Mouse (Mus musculus) midbrain, embryonic 16.5 days (tissue): ENCODE data around the gene Abhd6. TPM values are rescaled to one million over a fixed set of nuclear protein-coding genes. Genes with fewer than 3 reads are reported as not detected.

Source experiments
- ATAC-seq: fragments of 200-750 bp; cut with Nextera tagmentation; 2 replicates; pipeline ENCODE4 v1.8.0; 2017; ENCODE audit warnings: moderate TSS enrichment
- H3K27ac ChIP-seq: fragments of 300-500 bp; sonication (generic); 2 replicates; pipeline ENCODE4 v1.5.1; 2014; ENCODE audit warnings: mild to moderate bottlenecking, low read length, mixed read lengths
- H3K27me3 ChIP-seq: fragments of 300-500 bp; sonication (generic); 2 replicates; pipeline ENCODE4 v1.6.1; 2014; ENCODE audit warnings: low read depth, low read length, mixed read lengths; ENCODE audit not compliant: control insufficient read depth, insufficient read depth
- H3K36me3 ChIP-seq: fragments of 300-500 bp; sonication (generic); 2 replicates; pipeline ENCODE4 v1.6.1; 2014; ENCODE audit warnings: mild to moderate bottlenecking, low read length, moderate library complexity, mixed read lengths; ENCODE audit not compliant: control insufficient read depth, insufficient read depth
- H3K4me1 ChIP-seq: fragments of 300-500 bp; sonication (generic); 2 replicates; pipeline ENCODE4 v1.6.1; 2014; ENCODE audit warnings: mild to moderate bottlenecking, low read length, mixed read lengths; ENCODE audit not compliant: control insufficient read depth, insufficient read depth
- H3K4me2 ChIP-seq: fragments of 300-500 bp; sonication (generic); 2 replicates; pipeline ENCODE4 v1.6.1; 2014; ENCODE audit warnings: mild to moderate bottlenecking, low read length, mixed read lengths
- H3K4me3 ChIP-seq: fragments of 300-500 bp; sonication (generic); 2 replicates; pipeline ENCODE4 v1.5.1; 2014; ENCODE audit warnings: low read depth, mild to moderate bottlenecking, low read length, moderate library complexity, mixed read lengths
- H3K9ac ChIP-seq: fragments of 300-500 bp; sonication (generic); 2 replicates; pipeline ENCODE4 v1.6.1; 2014; ENCODE audit warnings: low read depth, low read length, mixed read lengths
- H3K9me3 ChIP-seq: fragments of 300-500 bp; sonication (generic); replicated peaks from 2 replicates; pipeline ENCODE4 v1.6.1; 2014; ENCODE audit warnings: mild to moderate bottlenecking, low read length, mixed read lengths; ENCODE audit not compliant: control insufficient read depth, poor library complexity, severe bottlenecking
- WGBS: fragments of 180-500 bp; shearing (Covaris S2); extraction: QIAGEN DNeasy Blood & Tissue Kit; methylation state at CpG from one replicate; pipeline ENCODE4 v1.1.7; 2014; 5-methylcytosine and 5-hydroxymethylcytosine counted together
- polyA plus RNA-seq: library from polyadenylated mRNA; unstranded; fragments of >200 nt; fragmentation: Nextera tagmentation; extraction: Ambion mirVana; gene quantifications from 2 replicates; pipeline ENCODE4 v1.2.1, GENCODE M21; 2015

Abhd6 gene
- 42.8 and 42.9 TPM in 2 replicates for polyA plus RNA-seq

DNA sequence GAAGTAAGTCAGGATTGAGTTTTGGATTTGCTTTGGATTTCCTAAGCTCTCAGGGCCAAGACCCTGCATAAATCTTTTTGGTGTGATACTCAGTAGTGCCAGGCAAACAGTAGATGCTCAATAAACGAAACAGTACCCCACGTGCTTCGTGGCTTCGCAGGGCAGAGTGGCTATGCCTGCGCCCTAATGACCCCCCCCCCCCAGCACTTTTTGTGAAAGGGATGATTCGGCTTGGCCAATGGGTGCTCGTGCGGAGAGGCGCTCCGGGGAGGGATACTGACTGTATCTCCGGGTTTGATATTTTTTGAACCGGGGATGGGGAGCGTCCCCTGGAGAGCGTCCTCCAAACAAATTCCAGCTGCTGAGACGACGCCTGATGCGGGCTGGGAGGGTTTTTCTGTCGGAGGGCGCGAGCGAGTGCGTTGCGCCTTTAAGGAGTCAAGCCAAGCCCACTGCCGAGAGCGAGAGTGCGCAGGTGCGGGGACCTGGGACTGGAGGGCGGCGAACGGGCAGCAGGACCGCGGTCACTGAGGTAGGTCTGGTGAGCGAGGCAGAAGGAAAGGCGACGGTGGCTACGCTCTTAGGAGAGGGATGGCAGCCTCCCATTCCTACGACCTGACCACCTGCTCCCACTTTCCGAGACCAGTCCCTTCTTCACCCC is at the start of gene Abhd6:
Abhd6 (plus strand) TSS at position 471 of the 661 bp plus-strand sequence.
- peak within 1 kb of the TSS; percentile 55 for H3K9ac ChIP-seq
- H3K27ac ChIP-seq = peak within 1 kb of the TSS; percentile 70
- H3K4me1 ChIP-seq = peaks cover 17% of the 10 kb centered on the region
- H3K4me2 ChIP-seq = peak within 1 kb of the TSS; percentile 76
- WGBS = under 1% methylated on average over 38 of the region's 38 CpGs
- peak; percentile 94 for ATAC-seq
- no peaks in the 10 kb centered on the region for H3K36me3 ChIP-seq
- no peaks in the 10 kb centered on the region for H3K9me3 ChIP-seq
- peak within 1 kb of the TSS; percentile 61 for H3K4me3 ChIP-seq
- peaks cover 9% of the 10 kb centered on the region for H3K27me3 ChIP-seq

DNA sequence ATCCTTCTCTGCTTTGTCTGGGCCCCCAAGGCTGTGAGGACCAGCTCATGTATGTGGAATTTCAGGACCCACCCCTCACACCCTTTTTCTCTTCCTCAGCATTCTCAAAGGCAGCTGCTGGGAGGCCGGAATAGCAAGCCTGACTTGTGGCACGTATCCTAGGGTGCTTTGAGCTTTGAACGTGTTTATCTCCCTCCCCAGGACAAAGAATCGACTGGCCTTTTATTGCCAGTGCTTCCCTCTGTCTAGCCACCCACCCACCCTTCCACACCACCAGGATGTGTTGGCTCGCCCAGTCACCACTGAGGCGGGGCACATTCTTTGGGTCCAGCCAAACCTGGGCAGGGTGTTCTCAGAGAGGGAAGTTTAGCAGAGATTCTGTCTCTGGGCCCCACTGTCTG is 48.6 kb upstream of the Abhd6 start:
- peak overlapping the region; percentile 28; the same call in 1 of the 2 replicates for H3K27ac ChIP-seq
- H3K4me2 ChIP-seq = no peak overlapping the region
- WGBS = 40% methylated on average over 6 of the region's 6 CpGs
- no peaks in the 10 kb centered on the region for H3K4me1 ChIP-seq
- H3K9ac ChIP-seq = no peak overlapping the region
- H3K4me3 ChIP-seq = no peak overlapping the region
- no peaks in the 10 kb centered on the region for H3K9me3 ChIP-seq
- H3K27me3 ChIP-seq = no peaks in the 10 kb centered on the region
- ATAC-seq = no peak
- H3K36me3 ChIP-seq = peaks cover 15% of the 10 kb centered on the region

DNA sequence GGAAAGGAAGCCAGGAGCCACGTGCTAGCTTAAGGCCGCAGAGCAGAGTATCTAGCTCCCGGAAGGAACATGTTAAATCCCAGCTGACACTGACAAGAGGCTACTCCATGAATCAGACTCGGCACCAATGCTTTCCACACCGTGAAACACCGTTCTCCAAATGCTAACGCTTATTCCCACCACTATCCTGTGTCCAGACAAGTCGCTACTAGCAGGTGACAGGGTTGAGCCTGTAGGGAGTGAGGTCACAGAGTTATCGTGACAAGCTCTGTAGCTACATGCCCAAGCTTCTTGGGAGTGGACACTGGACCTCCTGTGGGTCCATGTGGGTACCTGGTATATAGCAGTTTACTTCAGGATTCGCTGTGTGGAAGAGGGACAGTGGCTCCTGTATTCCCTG is 46.3 kb upstream of the Abhd6 start:
- Histone ChIP-seq H3K27ac (no peak overlapping the region), H3K36me3 (peaks cover 2% of the 10 kb centered on the region; the same call in 1 of the 2 replicates), H3K9ac (no peak overlapping the region), H3K27me3 (no peaks in the 10 kb centered on the region), H3K4me1 (no peaks in the 10 kb centered on the region), H3K4me3 (no peak overlapping the region), H3K9me3 (no peaks in the 10 kb centered on the region), H3K4me2 (no peak overlapping the region)
- 86% methylated on average over 10 of the region's 10 CpGs for WGBS
- ATAC-seq = no peak

DNA sequence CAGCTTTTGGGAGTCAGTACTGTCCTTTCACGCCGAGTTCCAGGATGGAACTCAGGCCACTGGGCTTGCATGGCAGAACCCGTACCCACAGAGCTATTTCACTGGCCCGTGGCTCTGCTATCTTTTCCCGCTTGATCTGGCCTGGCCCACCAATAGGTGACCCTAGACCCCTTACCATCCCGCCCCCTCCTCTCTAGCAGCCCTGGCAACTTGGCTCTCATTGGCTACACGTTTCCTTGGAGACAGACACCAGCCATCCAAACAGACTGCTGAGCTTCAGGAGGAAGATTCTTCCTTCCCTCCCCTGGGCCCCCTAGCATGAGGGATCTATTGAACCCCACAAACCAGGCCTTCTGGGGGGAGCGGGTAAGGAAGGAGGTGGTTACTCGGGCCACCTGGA is 45.7 kb upstream of the Abhd6 start, which contains the start of gene Gm45521:
Gm45521 (plus strand) TSS at position 240 of the 400 bp plus-strand sequence.
- peak; percentile 52; the same call in 1 of the 2 replicates for ATAC-seq
- no peak within 1 kb of the TSS for H3K27ac ChIP-seq
- no peaks in the 10 kb centered on the region for H3K4me1 ChIP-seq
- H3K4me3 ChIP-seq = no peak within 1 kb of the TSS
- H3K36me3 ChIP-seq = no peaks in the 10 kb centered on the region; the same call in 1 of the 2 replicates
- no peaks in the 10 kb centered on the region for H3K9me3 ChIP-seq
- no peak within 1 kb of the TSS for H3K9ac ChIP-seq
- 46% methylated on average over 9 of the region's 9 CpGs for WGBS
- no peaks in the 10 kb centered on the region for H3K27me3 ChIP-seq
- no peak within 1 kb of the TSS for H3K4me2 ChIP-seq

DNA sequence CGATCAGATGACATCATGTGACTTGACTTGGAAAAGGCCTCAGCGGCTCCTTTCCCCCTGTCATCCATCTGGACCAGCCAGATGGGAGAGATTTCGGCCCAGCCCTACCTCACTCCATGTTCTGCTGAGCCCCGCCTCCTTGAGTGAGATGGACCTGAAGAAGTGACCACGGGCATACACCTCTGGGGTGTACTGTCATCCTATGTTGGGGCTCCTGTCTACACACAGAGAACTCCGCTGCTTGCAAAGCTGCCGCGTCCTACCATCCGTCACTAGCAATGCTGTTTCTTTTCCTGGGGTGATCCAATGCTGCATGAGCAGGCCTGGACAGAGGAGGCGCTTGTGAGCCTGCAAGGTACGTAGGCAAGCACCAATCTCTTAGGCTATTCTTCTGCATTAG is 42.1 kb upstream of the Abhd6 start:
- Histone ChIP-seq H3K9me3 (no peaks in the 10 kb centered on the region), H3K36me3 (no peaks in the 10 kb centered on the region), H3K9ac (no peak overlapping the region), H3K4me1 (no peaks in the 10 kb centered on the region), H3K4me3 (no peak overlapping the region), H3K27me3 (no peaks in the 10 kb centered on the region), H3K4me2 (no peak overlapping the region), H3K27ac (no peak overlapping the region)
- 0 out of 2 replicates have a peak, but pooled peaks have one; percentile 30 for ATAC-seq
- WGBS = 48% methylated on average over 11 of the region's 11 CpGs

- Histone ChIP-seq H3K4me3 (no peak overlapping the region), H3K27me3 (no peaks in the 10 kb centered on the region), H3K36me3 (no peaks in the 10 kb centered on the region), H3K4me1 (no peaks in the 10 kb centered on the region), H3K27ac (no peak overlapping the region), H3K9ac (no peak overlapping the region), H3K4me2 (no peak overlapping the region), H3K9me3 (no peaks in the 10 kb centered on the region)
- WGBS = 48% methylated on average over 5 of the region's 5 CpGs
- ATAC-seq = no peak
These were observed 41.0 kb upstream of the Abhd6 start for GRCm38 (mm10) chr14:7961714-7962113.

DNA sequence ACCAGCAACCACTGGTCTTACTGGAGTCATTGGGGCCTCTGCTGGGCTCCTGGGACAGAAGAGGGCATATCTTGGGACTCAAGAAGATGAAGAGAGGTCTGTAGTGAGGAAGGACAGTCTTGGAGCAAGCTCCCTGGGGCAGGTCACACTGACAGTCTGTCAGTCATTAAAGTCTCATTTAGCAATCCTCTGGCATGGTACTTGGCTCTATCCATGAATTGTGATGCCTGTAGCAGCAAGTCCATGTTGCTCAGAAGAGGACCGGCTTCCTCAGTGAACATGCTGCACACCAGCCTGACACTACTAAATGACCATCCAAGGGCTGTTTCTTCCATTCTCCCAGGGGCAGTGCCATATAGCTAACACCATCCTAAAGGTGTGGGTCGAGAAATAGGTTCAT is 40.1 kb upstream of the Abhd6 start:
- ATAC-seq = no peak
- no peaks in the 10 kb centered on the region for H3K36me3 ChIP-seq
- H3K4me3 ChIP-seq = no peak overlapping the region
- WGBS = 82% methylated on average over 2 of the region's 2 CpGs
- no peaks in the 10 kb centered on the region for H3K9me3 ChIP-seq
- H3K4me2 ChIP-seq = no peak overlapping the region
- H3K4me1 ChIP-seq = no peaks in the 10 kb centered on the region
- no peaks in the 10 kb centered on the region for H3K27me3 ChIP-seq
- H3K9ac ChIP-seq = no peak overlapping the region; the same call in 1 of the 2 replicates
- H3K27ac ChIP-seq = no peak overlapping the region

DNA sequence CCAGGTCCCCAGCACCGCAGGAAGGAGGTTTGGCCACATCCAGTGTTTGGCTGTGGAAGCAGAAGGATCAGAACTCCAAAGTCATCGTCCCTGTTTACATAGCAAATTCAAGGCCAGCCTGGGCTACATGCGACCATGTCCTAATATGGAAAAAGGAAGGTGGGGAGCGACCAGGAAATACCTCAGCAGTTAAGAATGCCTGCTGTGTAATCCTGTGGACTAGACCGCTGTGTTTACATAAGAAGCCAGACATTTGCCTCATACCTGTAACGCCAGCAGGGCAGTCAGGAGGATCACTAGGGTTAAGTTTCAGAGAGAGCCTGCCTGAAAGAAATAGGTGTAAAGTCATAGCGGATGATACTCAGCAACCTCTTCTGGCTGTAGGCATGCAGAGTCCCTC is 39.5 kb upstream of the Abhd6 start:
- Histone ChIP-seq H3K4me3 (no peak overlapping the region), H3K4me2 (no peak overlapping the region), H3K27me3 (no peaks in the 10 kb centered on the region), H3K9me3 (no peaks in the 10 kb centered on the region), H3K36me3 (no peaks in the 10 kb centered on the region), H3K27ac (no peak overlapping the region), H3K9ac (no peak overlapping the region), H3K4me1 (no peaks in the 10 kb centered on the region)
- WGBS = 75% methylated on average over 7 of the region's 7 CpGs
- no peak for ATAC-seq

GRCm38 (mm10) chr14:7964219-7964889 is 38.3 kb upstream of the Abhd6 start:
- H3K4me1 ChIP-seq = no peaks in the 10 kb centered on the region
- no peak overlapping the region for H3K27ac ChIP-seq
- WGBS = 56% methylated on average over 11 of the region's 11 CpGs
- H3K27me3 ChIP-seq = no peaks in the 10 kb centered on the region
- no peak overlapping the region for H3K4me2 ChIP-seq
- H3K36me3 ChIP-seq = no peaks in the 10 kb centered on the region
- no peak overlapping the region for H3K4me3 ChIP-seq
- H3K9me3 ChIP-seq = no peaks in the 10 kb centered on the region
- peak; percentile 70 for ATAC-seq
- H3K9ac ChIP-seq = no peak overlapping the region
